Mouse (Mus musculus): ENCODE measurements around the gene Gtdc1. TPM values are rescaled to one million over a fixed set of nuclear protein-coding genes. Genes with fewer than 3 reads are reported as not detected.

The Gtdc1 gene
- polyA plus RNA-seq, 1 experiment from 2014 or later = 12.3 TPM

DNA sequence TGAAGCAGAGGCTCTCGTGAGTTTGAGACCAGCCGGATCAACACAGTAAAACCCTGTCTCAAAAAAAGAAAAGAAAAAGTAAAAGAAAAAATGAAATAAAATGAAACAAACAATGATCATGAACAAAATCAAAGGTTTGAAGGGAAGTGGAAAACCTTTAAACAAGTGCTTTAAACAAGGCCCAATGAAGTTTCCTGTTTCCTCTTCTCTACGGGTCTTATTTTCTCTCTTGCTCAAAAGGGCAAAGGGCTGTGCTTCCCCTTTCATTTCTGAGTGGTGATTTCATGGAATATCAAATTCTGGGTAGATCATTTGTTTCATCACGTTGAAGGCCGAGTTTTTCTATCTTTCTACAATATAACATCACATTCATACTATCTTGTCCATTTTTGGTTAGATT lies 136.3 kb downstream of the Gtdc1 start:
- H3K4me1 ChIP-seq (replicated peaks; ENCODE audit: control insufficient read depth, insufficient read depth, low read length) = no peaks in the 10 kb centered on the region
- H3K27ac ChIP-seq (ENCODE audit: low read depth) = no peak overlapping the region
- H3K9me3 ChIP-seq (ENCODE audit: control insufficient read depth, low read length) = no peaks in the 10 kb centered on the region
- H3K27me3 ChIP-seq (replicated peaks; ENCODE audit: control insufficient read depth, insufficient read depth, low read length) = no peaks in the 10 kb centered on the region
- 90% methylated on average over 5 of the region's 5 CpGs for WGBS
- H3K4me2 ChIP-seq (ENCODE audit: low read length) = no peak overlapping the region
- DNase-seq (ENCODE audit: low spot score) (no peak), ATAC-seq (replicated peaks; ENCODE audit: low FRiP score, low TSS enrichment, low read depth) (no peak)
- no peaks in the 10 kb centered on the region for H3K36me3 ChIP-seq (ENCODE audit: control insufficient read depth, insufficient read depth, low read length)
- H3K9ac ChIP-seq (ENCODE audit: low read length) = no peak overlapping the region
- no peak overlapping the region for H3K4me3 ChIP-seq (ENCODE audit: low read depth, low read length)

DNA sequence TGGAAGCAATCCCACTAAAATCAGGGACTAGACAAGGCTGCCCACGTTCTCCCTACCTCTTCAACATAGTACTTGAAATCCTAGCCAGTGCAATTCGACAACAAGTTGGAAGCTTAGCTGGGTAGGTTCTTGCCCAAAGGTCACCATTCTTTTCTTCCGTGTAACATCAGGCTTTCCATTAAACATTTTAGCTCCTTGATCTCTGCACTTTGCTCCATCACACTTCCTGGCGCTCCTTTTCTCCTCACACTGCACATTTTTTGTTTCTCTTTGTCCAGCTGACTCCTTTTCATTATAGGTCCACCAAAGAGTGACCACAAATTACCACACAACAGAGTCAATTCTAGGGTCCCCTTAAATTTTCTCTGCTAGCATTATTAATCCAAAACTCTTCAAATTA lies 144.7 kb downstream of the Gtdc1 start:
- H3K4me3 ChIP-seq (ENCODE audit: low read depth, low read length) = no peak overlapping the region
- no peak overlapping the region for H3K9ac ChIP-seq (ENCODE audit: low read length)
- no peaks in the 10 kb centered on the region for H3K9me3 ChIP-seq (ENCODE audit: control insufficient read depth, low read length)
- ATAC-seq (replicated peaks; ENCODE audit: low FRiP score, low TSS enrichment, low read depth) (no peak), DNase-seq (ENCODE audit: low spot score) (no peak)
- H3K4me2 ChIP-seq (ENCODE audit: low read length) = no peak overlapping the region
- H3K27me3 ChIP-seq (replicated peaks; ENCODE audit: control insufficient read depth, insufficient read depth, low read length) = no peaks in the 10 kb centered on the region
- 89% methylated on average over 4 of the region's 4 CpGs for WGBS
- no peaks in the 10 kb centered on the region for H3K4me1 ChIP-seq (replicated peaks; ENCODE audit: control insufficient read depth, insufficient read depth, low read length)
- H3K36me3 ChIP-seq (ENCODE audit: control insufficient read depth, insufficient read depth, low read length) = no peaks in the 10 kb centered on the region
- no peak overlapping the region for H3K27ac ChIP-seq (ENCODE audit: low read depth)

DNA sequence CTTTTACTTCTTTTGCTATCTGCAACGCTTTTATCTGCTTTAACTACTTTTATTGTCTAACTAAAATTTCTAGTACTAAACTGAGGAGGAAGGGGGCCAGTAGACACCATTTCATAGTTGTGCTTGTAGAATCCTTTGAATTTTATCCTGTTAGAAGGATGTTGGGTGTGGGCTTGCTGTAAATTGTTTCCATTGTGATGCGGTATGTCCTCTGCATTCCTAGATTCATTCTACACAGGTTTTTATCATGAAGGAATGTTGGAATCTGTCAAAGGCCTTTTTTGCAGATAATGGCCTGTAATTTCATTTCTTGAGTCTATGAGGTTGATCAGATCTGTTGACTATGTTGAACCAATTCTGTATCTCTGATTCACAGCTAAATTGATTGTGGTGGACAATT lies 146.5 kb downstream of the Gtdc1 start:
- no peaks in the 10 kb centered on the region for H3K27me3 ChIP-seq (replicated peaks; ENCODE audit: control insufficient read depth, insufficient read depth, low read length)
- H3K4me3 ChIP-seq (ENCODE audit: low read depth, low read length) = no peak overlapping the region
- no peaks in the 10 kb centered on the region for H3K4me1 ChIP-seq (replicated peaks; ENCODE audit: control insufficient read depth, insufficient read depth, low read length)
- no peaks in the 10 kb centered on the region for H3K9me3 ChIP-seq (ENCODE audit: control insufficient read depth, low read length)
- DNase-seq (ENCODE audit: low spot score) = no peak
- H3K4me2 ChIP-seq (ENCODE audit: low read length) = no peak overlapping the region
- WGBS = 94% methylated on average over 2 of the region's 2 CpGs
- no peak overlapping the region for H3K27ac ChIP-seq (ENCODE audit: low read depth)
- no peak for ATAC-seq (replicated peaks; ENCODE audit: low FRiP score, low TSS enrichment, low read depth)
- no peaks in the 10 kb centered on the region for H3K36me3 ChIP-seq (ENCODE audit: control insufficient read depth, insufficient read depth, low read length)
- no peak overlapping the region for H3K9ac ChIP-seq (ENCODE audit: low read length)

DNA sequence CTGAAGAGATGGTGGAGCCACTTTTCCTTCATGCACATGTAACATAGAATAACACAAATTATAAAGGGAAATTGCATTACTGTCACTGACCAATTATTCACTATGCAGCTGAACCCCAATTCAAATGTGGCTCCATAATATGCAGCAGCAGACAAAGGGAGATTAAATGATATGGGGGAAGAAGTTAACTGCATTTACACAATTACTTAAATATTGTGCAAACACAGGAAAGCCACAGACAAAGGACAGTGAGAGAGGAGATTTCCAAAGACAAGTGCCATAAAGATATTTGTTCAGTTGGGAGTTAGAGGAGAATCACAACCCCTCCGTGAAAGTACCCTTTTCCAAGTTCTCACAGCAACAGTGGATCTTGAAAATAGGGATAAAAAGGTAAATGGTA lies 163.6 kb downstream of the Gtdc1 start:
- no peak for DNase-seq (ENCODE audit: low spot score)
- Histone ChIP-seq H3K4me2 (ENCODE audit: low read length) (no peak overlapping the region), H3K4me3 (ENCODE audit: low read depth, low read length) (no peak overlapping the region), H3K9ac (ENCODE audit: low read length) (no peak overlapping the region), H3K4me1 (replicated peaks; ENCODE audit: control insufficient read depth, insufficient read depth, low read length) (no peaks in the 10 kb centered on the region), H3K9me3 (ENCODE audit: control insufficient read depth, low read length) (no peaks in the 10 kb centered on the region), H3K36me3 (ENCODE audit: control insufficient read depth, insufficient read depth, low read length) (no peaks in the 10 kb centered on the region), H3K27ac (ENCODE audit: low read depth) (no peak overlapping the region), H3K27me3 (replicated peaks; ENCODE audit: control insufficient read depth, insufficient read depth, low read length) (no peaks in the 10 kb centered on the region)
- ATAC-seq (replicated peaks; ENCODE audit: low FRiP score, low TSS enrichment, low read depth) = no peak
- WGBS = 82% methylated on average over 1 of the region's 1 CpGs

DNA sequence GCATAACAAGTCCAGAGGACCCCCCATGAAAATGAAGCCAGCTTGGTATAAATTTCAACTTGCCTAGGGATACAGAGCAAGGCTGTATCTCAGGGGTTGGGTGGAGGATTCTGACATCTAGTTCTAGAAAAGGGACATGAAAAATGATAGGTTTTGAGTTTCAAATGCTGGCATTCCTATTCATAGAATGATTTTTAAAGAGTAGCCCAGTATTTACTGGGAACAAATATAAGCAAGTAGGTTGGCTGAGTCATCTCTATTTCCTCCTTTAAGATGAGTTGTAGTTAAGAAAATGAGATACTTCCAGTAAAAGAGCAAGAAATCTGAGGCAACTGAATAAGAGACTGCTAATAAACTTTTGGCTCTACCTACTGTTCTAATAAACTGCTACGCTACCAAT lies 190.8 kb downstream of the Gtdc1 start:
- 98% methylated on average over 1 of the region's 1 CpGs for WGBS
- Histone ChIP-seq H3K36me3 (ENCODE audit: control insufficient read depth, insufficient read depth, low read length) (no peaks in the 10 kb centered on the region), H3K4me3 (ENCODE audit: low read depth, low read length) (no peak overlapping the region), H3K27ac (ENCODE audit: low read depth) (no peak overlapping the region), H3K27me3 (replicated peaks; ENCODE audit: control insufficient read depth, insufficient read depth, low read length) (no peaks in the 10 kb centered on the region), H3K4me1 (replicated peaks; ENCODE audit: control insufficient read depth, insufficient read depth, low read length) (no peaks in the 10 kb centered on the region), H3K4me2 (ENCODE audit: low read length) (no peak overlapping the region), H3K9ac (ENCODE audit: low read length) (no peak overlapping the region), H3K9me3 (ENCODE audit: control insufficient read depth, low read length) (no peaks in the 10 kb centered on the region)
- ATAC-seq (replicated peaks; ENCODE audit: low FRiP score, low TSS enrichment, low read depth) = no peak
- DNase-seq (ENCODE audit: low spot score) = no peak

DNA sequence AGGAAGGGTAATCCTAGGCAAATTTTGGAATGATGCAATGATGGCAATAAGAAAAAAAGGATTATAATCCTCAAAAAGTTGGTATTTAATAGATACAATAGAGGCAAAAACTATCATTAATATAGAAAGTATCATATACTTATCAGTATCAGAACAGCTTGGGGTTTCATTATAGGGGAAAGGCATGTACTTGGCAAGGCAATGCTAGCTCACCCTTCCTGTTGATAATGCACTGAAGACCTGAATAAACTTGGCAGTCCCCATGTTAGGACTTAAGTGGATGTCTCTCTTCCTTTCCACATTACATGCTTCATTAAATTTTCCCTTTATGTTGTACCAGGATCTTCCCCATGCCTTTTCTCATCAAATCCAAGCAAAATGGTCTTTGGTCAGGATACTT lies 206.0 kb downstream of the Gtdc1 start:
- H3K9me3 ChIP-seq (ENCODE audit: control insufficient read depth, low read length) = no peaks in the 10 kb centered on the region
- ATAC-seq (replicated peaks; ENCODE audit: low FRiP score, low TSS enrichment, low read depth) (no peak), DNase-seq (ENCODE audit: low spot score) (no peak)
- H3K4me3 ChIP-seq (ENCODE audit: low read depth, low read length) = no peak overlapping the region
- H3K4me2 ChIP-seq (ENCODE audit: low read length) = no peak overlapping the region
- H3K27ac ChIP-seq (ENCODE audit: low read depth) = no peak overlapping the region
- H3K4me1 ChIP-seq (replicated peaks; ENCODE audit: control insufficient read depth, insufficient read depth, low read length) = no peaks in the 10 kb centered on the region
- H3K27me3 ChIP-seq (replicated peaks; ENCODE audit: control insufficient read depth, insufficient read depth, low read length) = no peaks in the 10 kb centered on the region
- no peaks in the 10 kb centered on the region for H3K36me3 ChIP-seq (ENCODE audit: control insufficient read depth, insufficient read depth, low read length)
- H3K9ac ChIP-seq (ENCODE audit: low read length) = no peak overlapping the region

DNA sequence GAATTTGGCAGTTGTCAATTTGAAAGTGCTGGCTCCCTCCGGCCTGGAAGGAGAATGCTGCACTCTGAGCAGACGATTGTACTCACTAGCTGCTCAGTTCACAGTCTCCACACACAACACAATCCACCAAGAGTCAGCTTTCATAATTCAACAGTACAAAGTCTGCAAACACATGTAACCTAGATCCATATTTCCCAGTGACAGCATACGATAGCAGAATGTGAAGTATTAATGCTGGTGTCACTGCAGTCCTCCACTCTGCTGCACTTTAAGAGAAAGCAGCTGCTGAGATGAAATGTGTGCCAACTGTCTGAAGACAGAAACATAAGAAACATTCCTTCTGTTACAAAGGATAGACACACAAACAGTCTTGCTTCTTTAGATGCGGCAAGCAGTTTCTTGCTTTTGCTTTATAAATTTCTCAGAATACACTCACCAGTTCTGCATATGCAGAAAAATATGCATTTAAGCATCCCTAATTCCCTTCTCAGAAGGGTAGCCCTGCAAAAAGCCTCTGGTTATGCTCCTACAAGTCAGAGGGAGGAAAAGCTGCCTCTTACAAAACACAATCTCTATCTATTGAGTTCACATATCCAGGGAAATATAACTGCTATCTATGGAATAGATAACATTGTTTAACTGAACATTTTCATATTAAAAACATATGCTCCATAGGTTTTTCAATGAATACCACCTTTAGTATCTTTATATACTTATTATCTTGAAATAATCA lies 221.4 kb downstream of the Gtdc1 start:
- H3K4me3 ChIP-seq (ENCODE audit: low read depth, low read length) = no peak overlapping the region
- H3K9me3 ChIP-seq (ENCODE audit: control insufficient read depth, low read length) = no peaks in the 10 kb centered on the region
- no peak overlapping the region for H3K4me2 ChIP-seq (ENCODE audit: low read length)
- no peak overlapping the region for H3K9ac ChIP-seq (ENCODE audit: low read length)
- DNase-seq (ENCODE audit: low spot score) = no peak
- H3K27ac ChIP-seq (ENCODE audit: low read depth) = peak overlapping the region; percentile 70
- ATAC-seq (replicated peaks; ENCODE audit: low FRiP score, low TSS enrichment, low read depth) = no peak
- H3K4me1 ChIP-seq (replicated peaks; ENCODE audit: control insufficient read depth, insufficient read depth, low read length) = no peaks in the 10 kb centered on the region
- 42% methylated on average over 4 of the region's 4 CpGs for WGBS
- no peaks in the 10 kb centered on the region for H3K36me3 ChIP-seq (ENCODE audit: control insufficient read depth, insufficient read depth, low read length)
- no peaks in the 10 kb centered on the region for H3K27me3 ChIP-seq (replicated peaks; ENCODE audit: control insufficient read depth, insufficient read depth, low read length)

DNA sequence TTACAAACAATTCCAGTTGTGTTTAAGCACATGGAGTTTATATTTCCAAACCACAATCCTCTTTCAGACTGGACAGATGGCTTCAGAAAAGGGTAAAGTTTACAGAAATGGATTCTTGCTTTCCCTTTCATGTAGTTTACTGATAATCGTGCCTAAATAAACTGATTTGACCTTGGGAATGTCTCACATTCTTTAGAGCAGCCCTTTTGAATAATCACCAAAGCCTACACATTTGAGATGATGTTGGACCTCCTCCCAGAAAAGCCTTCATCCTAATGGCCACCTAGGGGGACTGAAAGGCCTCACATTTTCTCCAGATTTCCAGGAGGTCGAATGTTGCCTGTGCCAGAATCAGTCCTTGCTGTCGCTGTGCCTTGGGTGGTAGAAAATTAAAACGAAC lies 227.2 kb downstream of the Gtdc1 start:
- H3K9ac ChIP-seq (ENCODE audit: low read length) = no peak overlapping the region
- H3K4me3 ChIP-seq (ENCODE audit: low read depth, low read length) = no peak overlapping the region
- H3K27ac ChIP-seq (ENCODE audit: low read depth) = no peak overlapping the region
- 0 out of 2 replicates have a peak, but pooled peaks cover 4% of the 10 kb centered on the region for H3K4me1 ChIP-seq (replicated peaks; ENCODE audit: control insufficient read depth, insufficient read depth, low read length)
- WGBS = 62% methylated on average over 4 of the region's 4 CpGs
- no peak overlapping the region for H3K4me2 ChIP-seq (ENCODE audit: low read length)
- DNase-seq (ENCODE audit: low spot score) (no peak), ATAC-seq (replicated peaks; ENCODE audit: low FRiP score, low TSS enrichment, low read depth) (no peak)
- H3K27me3 ChIP-seq (replicated peaks; ENCODE audit: control insufficient read depth, insufficient read depth, low read length) = no peaks in the 10 kb centered on the region
- H3K36me3 ChIP-seq (ENCODE audit: control insufficient read depth, insufficient read depth, low read length) = no peaks in the 10 kb centered on the region
- no peaks in the 10 kb centered on the region for H3K9me3 ChIP-seq (ENCODE audit: control insufficient read depth, low read length)

DNA sequence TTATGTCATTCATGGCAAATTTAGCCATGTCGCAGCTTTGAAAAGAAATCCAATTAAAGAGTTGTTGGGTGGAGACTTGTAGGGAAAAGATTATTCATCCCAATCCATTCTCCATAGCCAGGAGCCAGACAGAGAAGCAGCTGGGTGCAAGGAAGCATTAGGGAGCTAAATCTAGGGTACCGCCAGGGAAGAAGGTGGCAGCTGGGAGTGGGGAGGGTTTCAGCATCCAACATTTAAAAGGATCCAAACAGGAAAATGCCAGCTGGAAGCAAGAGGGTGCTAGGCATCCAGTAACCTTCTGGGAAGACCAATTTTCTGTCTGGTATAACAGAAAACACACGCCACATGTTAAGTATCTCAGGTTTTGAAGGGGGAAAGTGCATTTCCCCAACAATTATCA lies 231.0 kb downstream of the Gtdc1 start:
- Histone ChIP-seq H3K9ac (ENCODE audit: low read length) (no peak overlapping the region), H3K4me2 (ENCODE audit: low read length) (no peak overlapping the region), H3K36me3 (ENCODE audit: control insufficient read depth, insufficient read depth, low read length) (no peaks in the 10 kb centered on the region), H3K4me3 (ENCODE audit: low read depth, low read length) (no peak overlapping the region), H3K4me1 (replicated peaks; ENCODE audit: control insufficient read depth, insufficient read depth, low read length) (0 out of 2 replicates have a peak, but pooled peaks cover 4% of the 10 kb centered on the region), H3K27ac (ENCODE audit: low read depth) (no peak overlapping the region), H3K27me3 (replicated peaks; ENCODE audit: control insufficient read depth, insufficient read depth, low read length) (no peaks in the 10 kb centered on the region), H3K9me3 (ENCODE audit: control insufficient read depth, low read length) (no peaks in the 10 kb centered on the region)
- 84% methylated on average over 3 of the region's 3 CpGs for WGBS
- no peak for ATAC-seq (replicated peaks; ENCODE audit: low FRiP score, low TSS enrichment, low read depth)
- DNase-seq (ENCODE audit: low spot score) = no peak

Data from intestine, embryonic 14.5 days (tissue).